Mouse (Mus musculus) cerebellum, postnatal 14 days (tissue): ENCODE measurements at regions not wholly inside any gene's neighbourhood (a gene's known extent, or its start where the extent isn't known, plus 50 kb on each side); places are given as distances from the start of the nearest gene placed in this dataset.
A peak's percentile ranks its signal among the peaks of the same experiment; 100 is the strongest.

Experiments used
- DNase-seq, 2 experiments: peaks; one replicate each; pipeline ENCODE4 v3.0.0; 2021; ENCODE audit warnings: mixed read lengths in 2 of 2

- peak; percentile 37 to 57 for DNase-seq
Observed at GRCm38 (mm10) chr8:103902516-103902915, 198.9 kb upstream of the Cdh5 start.

- no peak for DNase-seq
Observed at GRCm38 (mm10) chr8:103903635-103904034, 197.8 kb upstream of the Cdh5 start.

DNA sequence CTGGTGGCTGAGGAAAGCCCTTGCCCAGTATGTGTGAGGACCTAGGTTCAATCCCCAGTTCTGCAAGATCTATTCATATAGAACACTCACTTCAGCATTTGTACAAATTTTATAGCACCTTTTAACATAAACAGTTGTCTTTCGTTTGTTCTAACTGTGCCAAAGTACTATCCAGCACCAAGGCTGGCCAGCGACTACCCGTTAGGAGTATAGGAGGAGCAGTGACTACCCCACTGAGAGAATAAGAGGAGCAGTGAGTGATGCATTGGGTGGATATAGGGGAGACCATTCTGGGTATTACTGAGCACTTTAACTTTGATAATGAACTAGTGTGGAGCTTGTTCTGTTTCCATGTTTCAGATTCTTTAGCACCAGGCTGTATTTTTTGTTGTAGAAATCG is 193.8 kb upstream of the Cdh5 start:
- DNase-seq = no peak

DNA sequence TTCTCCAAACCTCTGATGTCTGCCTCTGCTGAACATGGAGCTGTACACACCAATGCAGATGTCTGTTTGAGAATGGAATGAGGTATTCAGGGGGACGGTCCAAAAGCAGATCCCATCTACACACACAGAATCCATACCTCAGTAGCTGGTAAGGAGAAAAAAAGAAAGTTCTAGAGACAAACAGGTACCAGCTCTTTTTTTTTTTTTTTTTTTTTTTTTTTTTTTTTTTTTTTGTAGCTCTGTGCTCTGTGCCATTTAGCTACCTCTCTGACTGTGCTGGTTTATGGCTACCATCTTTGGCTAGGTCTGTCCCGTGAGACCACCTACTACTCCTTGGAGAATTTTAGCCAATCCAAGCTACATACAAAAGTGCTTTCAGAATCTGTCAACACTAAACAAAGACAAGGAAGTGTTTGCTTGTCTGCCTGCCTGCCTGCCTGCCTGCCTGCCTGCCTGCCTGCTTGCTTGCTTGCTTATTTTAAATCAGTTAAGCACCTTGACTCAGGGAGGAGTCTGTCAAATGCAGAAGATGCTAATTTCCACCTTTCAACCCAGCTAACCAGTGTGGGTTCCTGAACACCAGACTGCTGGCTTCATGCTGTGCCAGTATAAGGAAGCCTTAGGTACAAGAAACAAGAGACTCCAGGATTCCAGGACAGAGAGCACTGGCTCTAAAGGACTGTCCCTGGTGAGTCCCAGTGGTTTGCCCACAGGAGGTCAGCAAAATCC is 190.0 kb upstream of the Cdh5 start:
- no peak for DNase-seq

- DNase-seq = no peak
Observed at GRCm38 (mm10) chr8:103912983-103913926, 188.2 kb upstream of the Cdh5 start.

GRCm38 (mm10) chr8:103913927-103914640 is 187.3 kb upstream of the Cdh5 start:
- peak; percentile 22 to 31 for DNase-seq

DNA sequence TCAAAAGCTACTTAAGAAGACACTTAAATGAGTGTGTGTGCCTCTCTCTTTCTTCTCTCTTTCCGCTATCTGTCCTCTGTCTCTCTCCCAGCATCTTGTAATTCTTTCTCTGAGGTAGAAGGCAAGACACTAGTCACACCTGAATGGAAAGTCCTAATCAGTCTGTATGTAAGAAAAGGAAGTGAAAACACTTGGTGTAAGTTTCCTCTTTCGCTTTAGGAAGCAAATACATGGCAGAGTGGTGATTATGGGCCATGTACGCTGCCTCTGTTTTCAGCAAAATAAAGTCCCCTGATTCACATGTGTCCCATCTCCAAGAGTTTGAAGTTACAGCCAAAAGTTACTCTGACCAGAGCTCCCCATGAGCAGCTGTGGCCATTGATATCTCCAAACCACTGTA is 182.1 kb upstream of the Cdh5 start:
- DNase-seq = no peak

- no peak for DNase-seq
Observed at GRCm38 (mm10) chr8:103921621-103922020, 179.8 kb upstream of the Cdh5 start.

GRCm38 (mm10) chr8:103922746-103923145 is 178.7 kb upstream of the Cdh5 start:
- no peak for DNase-seq

DNA sequence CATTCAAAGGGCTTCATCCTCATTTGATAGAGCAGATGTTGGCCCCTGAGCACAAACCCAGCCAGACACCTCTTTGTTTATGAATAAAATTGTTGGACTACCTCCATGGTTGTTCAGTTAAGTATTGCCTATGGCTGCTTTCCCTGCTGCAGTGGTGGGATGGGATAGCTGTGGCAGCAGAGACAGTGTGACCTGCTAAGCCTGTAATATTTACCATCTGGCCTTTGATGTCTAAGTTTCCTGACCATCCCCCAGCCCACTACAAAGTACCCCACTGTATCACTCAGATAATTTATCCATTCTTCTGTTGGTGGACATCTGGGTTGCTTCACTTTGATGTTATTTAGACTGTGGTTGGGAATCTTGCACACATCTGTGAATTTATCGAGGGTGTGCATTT is 168.7 kb upstream of the Cdh5 start:
- DNase-seq = no peak

DNA sequence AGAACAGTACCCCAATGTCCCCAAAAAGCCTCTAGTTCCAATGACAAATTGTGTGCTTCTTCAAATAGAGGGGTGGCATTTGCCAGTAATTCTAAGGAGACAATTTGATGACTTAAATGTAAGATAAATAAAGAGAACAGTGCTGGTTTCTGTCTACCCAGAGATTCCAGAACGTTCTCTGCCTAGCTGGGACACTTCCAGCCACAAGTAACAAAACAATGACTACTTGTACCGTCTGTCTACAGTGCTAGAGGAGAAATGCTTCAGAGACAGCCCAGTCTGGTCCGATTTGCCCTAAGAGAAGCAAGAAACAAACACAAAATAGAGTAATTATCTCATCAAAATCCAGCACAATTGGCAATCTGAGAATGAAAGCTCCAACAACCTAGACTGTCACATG is 164.9 kb upstream of the Cdh5 start:
- DNase-seq = no peak

DNA sequence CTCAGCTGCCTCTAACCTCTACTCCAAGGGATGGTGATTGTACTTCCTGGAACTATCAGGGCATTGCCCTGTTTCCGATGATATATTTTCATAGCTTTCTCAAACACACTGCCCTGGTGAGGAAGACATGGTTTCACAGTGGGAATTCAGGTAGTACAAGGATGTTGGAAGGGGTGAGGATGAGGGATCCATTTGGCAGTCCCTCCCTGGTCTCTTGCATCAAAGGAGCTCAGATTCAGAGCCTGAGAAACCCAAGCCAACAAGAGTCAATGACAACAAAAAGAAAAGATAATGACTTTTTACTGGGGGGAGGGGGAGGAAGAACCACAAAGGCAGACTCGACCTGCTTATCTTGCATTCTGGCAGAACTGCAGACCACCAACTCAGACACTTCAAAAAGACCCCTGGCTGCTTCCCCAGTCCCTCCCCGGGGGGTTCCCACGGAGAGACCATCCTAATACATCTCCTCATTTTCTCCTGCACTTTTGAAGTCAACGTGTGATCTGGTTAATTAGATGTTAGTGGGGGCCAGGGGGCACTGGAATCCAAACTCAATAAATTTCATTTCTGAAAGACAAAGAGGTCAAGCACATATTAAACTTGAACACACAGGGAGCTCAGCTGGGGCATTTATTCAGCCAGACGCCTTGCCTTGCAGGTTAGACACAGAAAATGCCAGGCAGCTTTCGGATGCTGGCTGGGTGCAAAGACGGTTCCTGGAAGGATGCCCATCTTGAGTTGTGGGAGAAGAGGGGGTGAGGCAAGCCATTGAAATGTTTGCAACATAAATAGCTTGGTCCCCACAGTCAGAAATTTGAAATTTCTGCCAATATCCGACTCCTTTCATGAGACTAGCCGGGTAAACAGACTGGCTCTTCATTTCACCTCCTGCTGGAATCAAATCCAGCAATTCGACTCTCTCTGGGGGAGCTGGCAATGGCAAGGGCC is 162.9 kb upstream of the Cdh5 start:
- DNase-seq = peak; percentile 52 to 73

- no peak for DNase-seq
Observed at GRCm38 (mm10) chr8:103940958-103941532, 160.4 kb upstream of the Cdh5 start.

DNA sequence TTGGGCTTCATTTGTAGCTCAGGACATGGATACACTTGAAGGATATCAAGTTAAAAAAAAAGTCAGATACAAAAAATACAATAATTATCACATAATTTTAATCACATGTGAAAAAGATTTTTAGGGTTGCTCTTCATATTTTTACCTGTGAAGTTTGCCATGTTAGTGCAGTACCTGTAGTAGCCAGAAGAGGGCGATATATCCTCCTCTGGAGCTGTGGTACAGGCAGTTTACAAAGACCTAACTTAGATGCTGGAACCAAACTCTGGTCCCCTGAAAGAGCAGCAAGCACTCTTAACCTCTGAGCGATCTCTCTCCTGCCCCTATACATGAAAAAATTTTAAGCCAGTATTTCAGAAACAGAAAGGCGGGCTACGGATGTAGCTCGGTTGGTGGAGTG is 153.0 kb upstream of the Cdh5 start:
- peak in 1 of 2 experiments; percentile 13 for DNase-seq

DNA sequence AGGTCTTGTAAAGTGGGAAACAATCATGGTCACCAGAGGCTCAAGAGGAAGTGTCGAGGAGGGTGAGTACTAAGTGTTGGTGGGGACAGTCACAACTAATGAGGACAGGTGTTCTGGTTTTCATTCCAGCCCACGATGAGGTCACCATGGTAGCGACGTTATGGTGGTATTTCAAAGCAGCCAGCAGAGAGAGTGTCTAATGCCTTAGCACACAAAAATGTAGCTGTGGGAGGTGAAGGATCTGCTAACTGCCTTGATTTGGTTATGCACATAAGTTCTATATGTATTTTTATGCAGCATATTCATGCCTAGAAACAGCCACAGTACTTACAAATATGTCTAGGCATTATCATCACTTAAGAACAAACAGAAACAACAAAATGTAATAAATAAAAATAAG is 151.0 kb upstream of the Cdh5 start:
- DNase-seq = no peak

DNA sequence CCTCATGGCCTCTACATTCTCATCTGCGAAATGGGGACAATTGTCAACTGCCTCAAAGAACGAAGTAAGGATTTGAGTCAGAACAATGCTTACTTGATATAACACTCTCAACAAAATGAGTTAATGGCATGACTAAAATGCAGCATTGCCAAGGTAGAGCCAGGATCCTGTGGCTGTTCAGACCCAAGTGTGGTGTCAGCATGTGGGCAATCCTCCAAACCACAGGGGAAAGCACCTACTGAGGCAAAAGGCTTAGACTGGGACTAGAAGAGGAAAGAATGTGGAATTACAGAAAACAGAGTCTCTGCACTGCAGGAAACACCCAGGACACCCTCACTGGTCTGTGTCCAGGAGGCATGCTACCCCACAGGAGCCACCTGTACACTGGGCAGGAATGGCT is 147.8 kb upstream of the Cdh5 start:
- no peak for DNase-seq

DNA sequence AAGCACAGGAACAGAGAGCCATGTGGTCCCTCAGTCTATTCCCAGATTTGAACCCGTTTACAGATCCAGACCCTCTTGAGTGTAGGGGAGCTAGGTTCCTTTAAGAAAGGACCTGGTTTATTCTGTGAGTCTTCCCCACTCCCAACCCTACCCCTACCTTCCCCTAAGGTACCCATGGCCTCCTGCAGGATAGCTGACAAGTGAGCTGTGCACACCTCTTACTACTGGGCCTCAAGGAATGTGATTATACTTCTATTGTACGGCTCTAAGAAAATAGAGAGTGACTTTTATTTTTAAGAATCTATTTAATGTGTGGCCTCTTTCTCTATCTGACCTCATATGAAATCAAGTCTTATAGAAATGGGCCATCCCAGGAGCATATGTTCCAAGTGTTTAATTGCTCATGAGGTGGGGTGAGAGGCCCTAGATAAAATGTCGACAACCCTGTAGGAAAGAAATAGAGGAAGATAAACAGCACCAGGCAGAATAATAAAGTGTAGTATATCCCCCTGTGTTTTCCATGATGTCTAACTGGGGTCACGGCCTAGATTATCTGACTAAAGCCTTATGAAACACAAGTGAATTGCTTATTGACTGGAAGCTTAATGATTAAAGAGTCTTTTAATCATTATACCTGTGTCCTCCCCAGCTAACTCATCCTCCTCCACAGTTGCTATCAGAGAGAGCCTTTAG is 145.7 kb upstream of the Cdh5 start:
- no peak for DNase-seq

- DNase-seq = peak in 1 of 2 experiments; percentile 13
Observed at GRCm38 (mm10) chr8:103964293-103964918, 137.0 kb upstream of the Cdh5 start.

- DNase-seq = no peak
Observed at GRCm38 (mm10) chr8:103969929-103970328, 131.5 kb upstream of the Cdh5 start.

GRCm38 (mm10) chr8:103970511-103970910 is 130.9 kb upstream of the Cdh5 start:
- DNase-seq = no peak

GRCm38 (mm10) chr8:103970966-103971365 is 130.5 kb upstream of the Cdh5 start:
- DNase-seq = no peak
